Mouse (Mus musculus) small intestine, adult 10 weeks (tissue): ENCODE data around the gene Olfr193. TPM values are rescaled to one million over a fixed set of nuclear protein-coding genes. Genes with fewer than 3 reads are reported as not detected.

ENCODE experiments used
- polyA plus RNA-seq: library from polyadenylated mRNA; stranded (reverse); fragments of 350-450 nt; fragmentation: Illumina TruSeq; extraction: RNeasy Lipid Tissue Mini Kit (QIAGEN cat#74804); gene quantifications from one replicate; pipeline ENCODE4 v1.2.3, GENCODE M21; 2014; ENCODE audit warnings: low replicate concordance

Gene Olfr193
- polyA plus RNA-seq = not detected

GRCm38 (mm10) chr16:59111781-59112180, at the start of gene Olfr193:
Gene Olfr193 (minus strand): TSS chr16:59111881.

DNA sequence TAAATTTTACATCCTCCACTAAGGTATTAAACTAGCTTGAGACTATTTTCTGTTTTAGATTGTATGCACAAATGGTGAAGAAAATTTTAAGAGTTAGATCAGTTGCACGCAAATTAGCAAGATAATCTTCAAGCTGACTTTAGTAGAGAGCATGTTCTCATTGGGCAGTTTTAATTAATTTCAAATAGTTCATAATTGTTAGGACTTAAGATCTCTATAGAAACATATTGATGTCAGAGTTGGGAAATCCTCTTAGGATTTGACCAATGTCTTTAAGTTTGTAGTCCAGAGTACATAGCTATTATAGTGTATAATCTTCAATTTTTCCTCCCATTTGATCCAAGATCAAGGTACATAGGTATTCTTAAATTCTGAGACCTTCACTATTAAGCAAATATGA, 35.1 kb upstream of the Olfr193 start, which contains the start of gene Olfr195:
TSS of gene Olfr195 (plus strand) at position 301 of the 400 bp plus-strand sequence.

DNA sequence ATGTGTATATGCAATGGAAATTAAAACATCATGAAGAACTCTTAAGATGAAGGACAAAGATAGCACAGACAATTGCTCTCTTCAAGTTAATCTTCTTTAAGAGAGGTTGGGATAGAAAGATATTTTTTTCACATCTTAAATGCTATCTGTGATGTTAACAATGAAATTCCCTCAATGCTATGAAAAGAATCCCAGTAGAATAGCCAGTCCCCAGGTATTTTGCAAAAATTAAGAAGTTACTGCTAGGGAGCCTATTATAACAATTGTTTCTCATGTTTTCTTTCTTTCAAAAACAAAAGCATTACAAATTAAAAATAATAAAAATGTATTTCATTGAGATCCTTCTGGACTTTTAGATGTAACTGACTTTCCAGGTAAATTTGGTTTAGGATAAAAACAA, 9.3 kb upstream of the Olfr193 start, which contains the start of gene Olfr194:
TSS of gene Olfr194 (minus strand) at position 101 of the 400 bp plus-strand sequence.

DNA sequence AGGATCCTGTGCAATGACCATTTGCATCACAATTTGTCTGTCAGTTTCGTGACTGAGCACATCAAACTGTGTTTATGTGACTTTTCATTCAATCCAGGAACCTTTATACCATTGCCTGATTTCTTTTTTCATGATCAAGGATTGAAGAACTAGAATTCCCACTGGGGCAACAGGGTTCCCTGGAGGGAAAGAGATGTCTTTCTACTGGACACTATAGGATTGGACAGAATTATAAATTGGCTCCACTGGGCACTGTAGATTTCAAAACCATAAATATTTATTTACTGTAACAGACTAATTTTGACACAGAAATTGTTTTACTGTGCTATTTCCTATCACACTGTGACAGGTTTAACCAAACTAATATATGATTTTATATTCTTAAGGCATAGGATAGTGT, 22.0 kb downstream of the Olfr193 start, which contains the start of gene Olfr191:
TSS of gene Olfr191 (minus strand) at position 101 of the 400 bp plus-strand sequence.

GRCm38 (mm10) chr16:59077905-59078304, 33.8 kb downstream of the Olfr193 start, which contains the start of gene Olfr190:
Gene Olfr190 (minus strand): TSS chr16:59078005.

Other genes starting within 250 kb of the Olfr193 start
- gene Olfr177, start 237.1 kb downstream of the Olfr193 start, polyA plus RNA-seq = not detected
- not detected for gene Olfr178, start 219.8 kb downstream of the Olfr193 start, polyA plus RNA-seq
- not detected for gene Olfr181, start 183.1 kb downstream of the Olfr193 start, polyA plus RNA-seq
- not detected for gene Olfr180, start 182.5 kb downstream of the Olfr193 start, polyA plus RNA-seq
- gene Olfr183, start 116.5 kb downstream of the Olfr193 start, polyA plus RNA-seq = not detected
- not detected for gene Olfr186, start 81.6 kb downstream of the Olfr193 start, polyA plus RNA-seq
- gene Olfr187, start 72.1 kb downstream of the Olfr193 start, polyA plus RNA-seq = not detected
- gene Olfr190, start 33.9 kb downstream of the Olfr193 start, polyA plus RNA-seq = not detected
- gene Olfr191, start 22.1 kb downstream of the Olfr193 start, polyA plus RNA-seq = not detected
- not detected for gene Olfr194, start 9.2 kb upstream of the Olfr193 start, polyA plus RNA-seq
- not detected for gene Olfr195, start 35.2 kb upstream of the Olfr193 start, polyA plus RNA-seq
- not detected for gene Olfr196, start 58.6 kb upstream of the Olfr193 start, polyA plus RNA-seq
- not detected for gene Olfr198, start 91.7 kb upstream of the Olfr193 start, polyA plus RNA-seq
- gene Olfr199, start 107.9 kb upstream of the Olfr193 start, polyA plus RNA-seq = not detected
- gene Olfr201, start 160.8 kb upstream of the Olfr193 start, polyA plus RNA-seq = not detected
- not detected for gene Olfr202, start 174.9 kb upstream of the Olfr193 start, polyA plus RNA-seq
- gene Olfr203, start 187.0 kb upstream of the Olfr193 start, polyA plus RNA-seq = not detected
- gene Olfr204, start 206.4 kb upstream of the Olfr193 start, polyA plus RNA-seq = not detected
- not detected for gene Olfr205, start 219.3 kb upstream of the Olfr193 start, polyA plus RNA-seq
- gene Olfr206, start 237.4 kb upstream of the Olfr193 start, polyA plus RNA-seq = not detected